Mouse (Mus musculus) spleen, adult 2 months (tissue): ENCODE measurements around the gene Lpo.

Experiments used
- CTCF ChIP-seq: fragments of 200-500 bp; IDR thresholded peaks from 2 replicates; pipeline ENCODE4 v1.5.1; 2011; ENCODE audit warnings: mild to moderate bottlenecking, inconsistent platforms; ENCODE audit not compliant: insufficient read depth, insufficient read length, insufficient replicate concordance; ENCODE audit errors: extremely low read depth
- POLR2A ChIP-seq: fragments of 200-500 bp; IDR thresholded peaks from 2 replicates; pipeline ENCODE4 v1.6.1; 2011; ENCODE audit warnings: low read depth, low read length, inconsistent platforms

- no peak for TF ChIP-seq CTCF
- no peak for TF ChIP-seq POLR2A
Observed at GRCm38 (mm10) chr11:87847884-87848283, 19.8 kb upstream of the Lpo start.
